ENCODE assay signal across 26 mouse cellular contexts in genomic region chr13:101301361-101301760, GRCm38 (mm10).
"Had no signal": no experiment of that assay in that cellular context is flagged by ENCODE, and none has a peak within 500 bp of the region (broad histone marks: within the 10 kb centered on the region; RNA-seq: fewer than 3 reads in every experiment).

No protein-coding gene starts in this region.

- H3K4me3 ChIP-seq: gastrocnemius, adult 2 months; heart, embryonic 10.5 days; heart, embryonic 12.5 days; hindbrain, embryonic 10.5 days; hindbrain, embryonic 12.5 days; intestine, embryonic 15.5 days; layer of hippocampus, adult 2 months; limb, embryonic 13.5 days; limb, embryonic 15.5 days; liver, embryonic 12.5 days had no signal

- H3K9ac ChIP-seq: heart, embryonic 12.5 days; hindbrain, embryonic 12.5 days; hindbrain, embryonic 14.5 days; intestine, embryonic 15.5 days; limb, embryonic 13.5 days; limb, embryonic 15.5 days; liver, embryonic 12.5 days; liver, embryonic 14.5 days had no signal

- H3K4me2 ChIP-seq: heart, embryonic 12.5 days; hindbrain, embryonic 12.5 days; hindbrain, embryonic 14.5 days; intestine, embryonic 15.5 days; limb, embryonic 13.5 days; limb, embryonic 15.5 days; liver, embryonic 12.5 days had no signal

- H3K27ac ChIP-seq: gastrocnemius, adult 2 months; heart, embryonic 10.5 days; hindbrain, embryonic 10.5 days; hindbrain, embryonic 12.5 days; hindbrain, embryonic 14.5 days; intestine, embryonic 15.5 days; layer of hippocampus, adult 2 months; limb, embryonic 13.5 days; limb, embryonic 15.5 days; liver, embryonic 12.5 days; liver, embryonic 14.5 days had no signal

- H3K27me3 ChIP-seq: heart, embryonic 12.5 days; hindbrain, embryonic 12.5 days; intestine, embryonic 15.5 days; limb, embryonic 13.5 days; limb, embryonic 15.5 days; liver, embryonic 12.5 days had no signal

- ATAC-seq: hindbrain, embryonic 16.5 days; inflammation-experienced regulatory T-cells, adult 6 months; intestine, embryonic 15.5 days; intestine, postnatal 0 days; liver, embryonic 12.5 days had no signal

- H3K4me1 ChIP-seq: heart, embryonic 10.5 days; heart, embryonic 12.5 days; hindbrain, embryonic 10.5 days; intestine, embryonic 15.5 days; limb, embryonic 13.5 days; liver, embryonic 12.5 days had no signal

- H3K36me3 ChIP-seq: heart, embryonic 10.5 days; heart, embryonic 12.5 days; hindbrain, embryonic 10.5 days; hindbrain, embryonic 12.5 days; intestine, embryonic 15.5 days; limb, embryonic 13.5 days; limb, embryonic 15.5 days; liver, embryonic 12.5 days had no signal

- DNase-seq: gastrocnemius, adult 2 months; gastrocnemius, postnatal 10 days; gastrocnemius, postnatal 25 days; heart, adult 18-20 months; heart, postnatal 10 days; heart, postnatal 4 days; kidney, adult 18-20 months; kidney, adult 8-10 months; kidney, postnatal 10 days; kidney, postnatal 25 days; kidney, postnatal 4 days; left cerebral cortex, postnatal 4 days had no signal

- H3K9me3 ChIP-seq: heart, embryonic 10.5 days; heart, embryonic 12.5 days; hindbrain, embryonic 10.5 days; hindbrain, embryonic 12.5 days; intestine, embryonic 15.5 days; limb, embryonic 13.5 days; limb, embryonic 15.5 days; liver, embryonic 12.5 days had no signal
